Mouse (Mus musculus) liver, embryonic 16.5 days (tissue): Measurements from ENCODE around the gene Higd1c. TPM values are rescaled to one million over a fixed set of nuclear protein-coding genes. Genes with fewer than 3 reads are reported as not detected.

Experiments
- polyA plus RNA-seq: library from polyadenylated mRNA; unstranded; fragments of >200 nt; fragmentation: Nextera tagmentation; extraction: Ambion mirVana; gene quantifications from 2 replicates; pipeline ENCODE4 v1.2.1, GENCODE M21; 2015

Higd1c gene
- polyA plus RNA-seq, 1 experiment from 2014 or later, result not detected

Other genes with a start within 250 kb of the Higd1c start
- gene Atf1, start 136.7 kb upstream of the Higd1c start, polyA plus RNA-seq, result 28.6 and 31.4 TPM in 2 replicates
- not detected in 2 replicates for gene Tmprss12, start 83.7 kb upstream of the Higd1c start, polyA plus RNA-seq
- gene Mettl7a1, start 60.4 kb upstream of the Higd1c start, polyA plus RNA-seq, result 12.6 and 13.5 TPM in 2 replicates
- gene Mettl7a3, start 29.6 kb upstream of the Higd1c start, polyA plus RNA-seq, result not detected in 2 replicates
- 0.08 and 0.13 TPM in 2 replicates for gene Methig1, start 11.4 kb upstream of the Higd1c start, polyA plus RNA-seq
- gene Mettl7a2, start 11.3 kb upstream of the Higd1c start, polyA plus RNA-seq, result not detected in 2 replicates
- gene Gm5475, start 57.6 kb downstream of the Higd1c start, polyA plus RNA-seq, result 0.04 TPM in 1 of 2 replicates, not detected in the other
- gene Slc11a2, start 60.5 kb downstream of the Higd1c start, polyA plus RNA-seq, result 37.1 and 40.0 TPM in 2 replicates
- gene Letmd1, start 104.5 kb downstream of the Higd1c start, polyA plus RNA-seq, result 12.8 and 15.3 TPM in 2 replicates
- gene Csrnp2, start 130.9 kb downstream of the Higd1c start, polyA plus RNA-seq, result 0.84 and 0.98 TPM in 2 replicates
- gene Tfcp2, start 187.5 kb downstream of the Higd1c start, polyA plus RNA-seq, result 3.5 and 4.3 TPM in 2 replicates
- 0.18 and 0.50 TPM in 2 replicates for gene Pou6f1, start 235.4 kb downstream of the Higd1c start, polyA plus RNA-seq